Mouse (Mus musculus) stomach, postnatal 0 days (tissue): ENCODE measurements around the gene Polr3a.
"Not testable (repeated sequence)": the region's sequence is repeated elsewhere in the genome, so short reads cannot be mapped to it uniquely, and the experiment has no call there.

ENCODE experiments used
- CTCF ChIP-seq: IDR thresholded peaks from 2 replicates; pipeline ENCODE4 v1.5.1; 2016; ENCODE audit warnings: antibody characterized with exemption, low read depth, mild to moderate bottlenecking, moderate library complexity
- EP300 ChIP-seq: optimal IDR thresholded peaks from 2 replicates; pipeline ENCODE3; 2016; ENCODE audit warnings: antibody characterized with exemption

GRCm38 (mm10) chr14:24489772-24490171, 2.9 kb upstream of the Polr3a start:
- TF ChIP-seq CTCF, EP300: not testable (repeated sequence)
